Mouse (Mus musculus): ENCODE measurements around the gene Grid2.

The Grid2 gene

GRCm38 (mm10) chr6:64596261-64596660 is 1340.6 kb downstream of the Grid2 start:
- in situ Hi-C loops (cut with MboI, MseI), result no loop called here

- in situ Hi-C loops (cut with MboI, MseI), result no loop called here
These were observed 1341.2 kb downstream of the Grid2 start for GRCm38 (mm10) chr6:64596835-64597234.

GRCm38 (mm10) chr6:64598144-64598561 is 1342.5 kb downstream of the Grid2 start:
- in situ Hi-C loops (cut with MboI, MseI), result no loop called here

- in situ Hi-C loops (cut with MboI, MseI), result no loop called here
These were observed 1350.1 kb downstream of the Grid2 start for GRCm38 (mm10) chr6:64605753-64606152.

GRCm38 (mm10) chr6:64607041-64607440 is 1351.4 kb downstream of the Grid2 start:
- in situ Hi-C loops (cut with MboI, MseI), result no loop called here

- in situ Hi-C loops (cut with MboI, MseI), result no loop called here
These were observed 1352.3 kb downstream of the Grid2 start for GRCm38 (mm10) chr6:64607942-64608341.

- in situ Hi-C loops (cut with MboI, MseI), result no loop called here
These were observed 1361.2 kb downstream of the Grid2 start for GRCm38 (mm10) chr6:64616843-64617242.

- in situ Hi-C loops (cut with MboI, MseI), result no loop called here
These were observed 1361.9 kb downstream of the Grid2 start for GRCm38 (mm10) chr6:64617417-64618135.

GRCm38 (mm10) chr6:64623404-64623803 is 1367.7 kb downstream of the Grid2 start:
- in situ Hi-C loops (cut with MboI, MseI), result loop anchor here in 1 of 2 experiments (10.0 kb wide), 1 partner anchor 1929 kb away; no protein-coding TSS in a partner anchor

GRCm38 (mm10) chr6:64647661-64648060 is 1392.0 kb downstream of the Grid2 start:
- in situ Hi-C loops (cut with MboI, MseI), result no loop called here

GRCm38 (mm10) chr6:64648196-64648595 is 1392.5 kb downstream of the Grid2 start:
- in situ Hi-C loops (cut with MboI, MseI), result no loop called here

- in situ Hi-C loops (cut with MboI, MseI), result no loop called here
These were observed 1393.9 kb downstream of the Grid2 start for GRCm38 (mm10) chr6:64649296-64650226.

- in situ Hi-C loops (cut with MboI, MseI), result no loop called here
These were observed 1395.1 kb downstream of the Grid2 start for GRCm38 (mm10) chr6:64650765-64651164.

- in situ Hi-C loops (cut with MboI, MseI), result no loop called here
These were observed 1415.3 kb downstream of the Grid2 start for GRCm38 (mm10) chr6:64671010-64671409.

GRCm38 (mm10) chr6:64678815-64679214 is 1423.1 kb downstream of the Grid2 start:
- in situ Hi-C loops (cut with MboI, MseI), result no loop called here

- in situ Hi-C loops (cut with MboI, MseI), result no loop called here
These were observed 1428.3 kb downstream of the Grid2 start for GRCm38 (mm10) chr6:64683974-64684373.

GRCm38 (mm10) chr6:64684973-64685372 is 1429.3 kb downstream of the Grid2 start:
- in situ Hi-C loops (cut with MboI, MseI), result no loop called here

- in situ Hi-C loops (cut with MboI, MseI), result no loop called here
These were observed 1432.7 kb downstream of the Grid2 start for GRCm38 (mm10) chr6:64688181-64688944.

- in situ Hi-C loops (cut with MboI, MseI), result no loop called here
These were observed 1439.0 kb downstream of the Grid2 start for GRCm38 (mm10) chr6:64694688-64695087.

GRCm38 (mm10) chr6:64703659-64704058 is 1448.0 kb downstream of the Grid2 start:
- in situ Hi-C loops (cut with MboI, MseI), result no loop called here

GRCm38 (mm10) chr6:64727751-64728403 is 1472.2 kb downstream of the Grid2 start:
- in situ Hi-C loops (cut with MboI, MseI), result no loop called here

Measured in T-helper 17 cell (primary cell).